Mouse (Mus musculus) adrenal gland, adult (tissue): ENCODE measurements at regions not wholly inside any gene's neighbourhood (a gene's known extent, or its start where the extent isn't known, plus 50 kb on each side); places are given as distances from the start of the nearest gene placed in this dataset.
A peak's percentile ranks its signal among the peaks of the same experiment; 100 is the strongest.

Experiments
- DNase-seq, 2 experiments: peaks; one replicate each; pipeline ENCODE4 v3.0.0; 2022 to 2023; ENCODE audit warnings: low spot score in 1 of 2; ENCODE audit not compliant: inconsistent age in 2 of 2

DNA sequence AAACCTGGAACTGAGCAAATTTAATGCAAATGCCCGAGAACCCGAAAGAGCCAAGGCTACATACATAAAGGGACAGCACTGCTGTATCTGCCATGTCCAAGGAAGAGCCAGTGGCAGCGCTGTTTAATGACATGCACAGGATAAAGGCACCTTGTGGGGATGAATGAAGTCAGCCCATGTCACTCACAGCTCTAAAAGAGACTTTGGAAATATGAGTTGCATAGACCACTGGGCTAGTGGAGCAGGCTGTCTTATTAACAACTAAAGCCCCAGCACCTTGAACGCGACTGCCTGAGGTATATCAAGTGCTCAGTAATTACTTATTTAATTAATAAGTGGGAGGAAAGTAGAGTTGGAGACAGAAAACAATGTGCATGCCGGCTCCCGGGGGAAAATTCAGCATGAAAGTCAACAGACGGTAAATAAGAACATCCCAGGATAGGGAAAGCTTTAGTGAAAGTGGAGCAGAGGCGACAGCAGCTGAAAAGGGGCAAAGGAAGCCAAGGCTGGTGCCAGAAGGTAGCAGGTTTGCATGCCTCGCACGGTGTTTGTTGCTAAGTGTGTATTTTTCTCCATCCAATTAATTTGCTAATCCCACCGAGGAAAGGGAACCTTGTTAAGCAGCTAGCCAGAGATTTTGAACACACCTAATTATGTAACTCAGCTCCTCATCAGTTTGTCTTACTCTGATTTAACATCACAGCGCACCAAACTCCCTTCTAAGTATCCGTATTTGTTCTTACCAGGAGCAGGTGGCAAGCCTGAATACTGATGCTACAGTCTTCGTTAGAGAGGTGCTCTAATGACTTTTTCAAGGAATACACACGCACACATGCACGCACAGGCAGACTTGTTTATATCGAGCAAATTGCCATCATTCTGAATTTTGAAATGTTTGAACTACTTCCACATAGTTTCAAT is 167.4 kb downstream of the Triml1 start:
- DNase-seq, result no peak

DNA sequence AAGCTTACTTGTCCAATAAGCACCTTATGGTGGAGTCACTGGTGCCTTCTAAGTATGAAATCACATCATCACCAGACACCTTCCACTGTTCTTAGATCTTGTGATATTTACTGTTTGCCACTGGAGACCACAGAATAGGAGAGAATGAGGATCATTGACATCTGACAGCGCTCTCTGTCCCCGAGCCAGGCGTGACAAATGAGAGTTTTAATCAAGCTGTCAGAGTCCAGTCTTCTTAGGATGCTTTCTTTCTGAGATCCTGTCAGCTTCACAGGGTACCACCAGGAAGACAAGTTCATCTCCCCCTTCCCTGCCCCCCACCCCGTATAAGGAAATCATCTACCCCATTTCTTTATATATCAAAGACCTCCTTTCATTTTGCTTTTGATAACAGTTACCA is 168.7 kb downstream of the Triml1 start:
- DNase-seq, result no peak

DNA sequence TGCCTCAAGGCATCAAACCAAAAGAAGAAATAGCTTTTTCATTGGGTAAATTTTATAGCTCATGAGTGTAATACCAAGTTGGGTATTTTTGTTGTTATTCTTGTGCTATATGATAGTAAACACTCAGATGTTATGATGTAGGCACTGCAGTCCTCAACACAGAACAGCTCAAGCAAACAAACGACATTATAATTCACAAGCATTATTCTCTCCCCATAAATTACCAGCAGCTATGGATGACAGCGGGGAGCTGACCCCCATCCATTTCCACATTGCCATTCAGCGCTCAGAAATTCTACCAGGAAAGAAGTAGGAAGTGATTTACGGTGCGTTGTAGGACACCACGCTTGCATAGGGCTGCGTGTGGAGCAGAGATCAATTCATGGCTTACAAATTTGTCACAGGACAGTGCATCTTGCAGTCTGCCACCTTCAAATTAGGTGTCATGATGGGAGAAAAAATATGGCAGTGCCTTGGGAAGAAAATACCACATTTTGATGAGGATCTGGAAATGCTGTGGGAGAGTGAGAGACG is 173.4 kb downstream of the Triml1 start:
- DNase-seq, result no peak

DNA sequence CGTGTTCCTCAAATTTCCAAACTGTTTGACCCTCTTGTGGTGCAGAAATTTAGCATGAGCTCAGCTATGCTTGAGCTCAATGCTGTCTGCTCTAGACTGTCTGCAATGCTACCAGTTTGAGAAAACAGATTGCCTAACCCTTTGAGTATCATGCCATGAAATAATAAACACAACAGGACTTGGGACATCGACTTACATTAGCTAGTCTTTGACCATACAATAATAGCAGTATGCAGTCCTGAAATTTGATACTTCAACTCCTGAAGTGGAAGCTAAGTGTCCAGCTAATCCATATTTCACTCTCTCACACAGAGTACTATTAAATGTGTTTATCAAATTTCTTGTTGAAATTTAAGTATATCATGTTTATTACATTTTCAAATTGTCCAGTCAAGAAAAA is 176.8 kb downstream of the Triml1 start:
- DNase-seq, result no peak

DNA sequence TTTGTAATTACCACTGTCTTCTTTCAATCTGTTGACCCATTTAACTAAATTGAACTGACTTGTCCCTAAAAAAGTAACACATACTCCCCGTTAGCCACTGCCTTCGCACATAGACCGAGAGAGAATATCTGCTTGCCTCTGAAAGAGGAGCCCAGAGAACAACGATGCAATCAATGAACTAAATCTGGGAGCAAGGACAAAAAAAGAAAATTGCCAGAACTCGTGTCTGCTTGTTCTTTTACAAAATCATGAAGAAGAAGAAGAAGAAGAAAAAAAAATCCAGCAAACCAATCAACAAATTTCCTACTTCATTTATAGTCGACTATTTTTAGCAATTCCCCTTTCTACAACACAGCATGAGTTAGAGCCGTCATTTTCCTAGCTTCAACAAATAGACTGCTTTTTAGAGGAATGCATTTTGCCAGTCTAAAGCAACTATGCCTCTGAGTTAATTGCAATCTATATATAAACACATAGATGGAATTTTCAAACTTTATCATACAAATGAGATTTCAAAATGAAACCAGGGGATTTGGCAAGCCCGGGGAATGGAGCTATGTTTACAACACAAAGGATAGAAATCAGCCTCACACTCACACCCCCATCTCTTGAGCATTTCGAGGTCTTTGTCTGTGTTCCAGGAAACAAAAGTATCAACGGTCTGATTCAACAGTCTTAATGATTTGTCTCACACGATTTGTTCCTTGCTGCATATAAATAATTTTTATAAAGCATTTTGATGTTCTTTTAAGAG is 183.1 kb downstream of the Triml1 start:
- DNase-seq, result no peak

DNA sequence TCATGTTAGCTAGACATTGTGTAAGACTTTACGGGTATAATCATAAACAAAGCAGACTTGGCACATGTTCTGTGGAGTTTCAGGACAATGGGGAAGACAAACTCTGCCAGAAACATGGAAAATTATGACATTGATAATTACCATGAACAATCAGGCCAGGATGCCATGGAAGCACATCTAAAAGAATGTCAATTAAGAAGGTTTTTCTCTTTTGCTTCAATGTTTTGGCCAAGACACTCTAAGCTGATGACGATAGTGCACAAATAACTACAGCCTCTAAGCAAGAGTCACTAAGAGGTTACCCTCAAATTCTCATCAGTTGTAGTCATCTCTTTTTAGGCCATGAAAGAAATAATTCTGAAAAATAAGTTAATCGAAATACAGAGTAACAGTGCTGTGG is 208.7 kb downstream of the Triml1 start:
- DNase-seq, result no peak

DNA sequence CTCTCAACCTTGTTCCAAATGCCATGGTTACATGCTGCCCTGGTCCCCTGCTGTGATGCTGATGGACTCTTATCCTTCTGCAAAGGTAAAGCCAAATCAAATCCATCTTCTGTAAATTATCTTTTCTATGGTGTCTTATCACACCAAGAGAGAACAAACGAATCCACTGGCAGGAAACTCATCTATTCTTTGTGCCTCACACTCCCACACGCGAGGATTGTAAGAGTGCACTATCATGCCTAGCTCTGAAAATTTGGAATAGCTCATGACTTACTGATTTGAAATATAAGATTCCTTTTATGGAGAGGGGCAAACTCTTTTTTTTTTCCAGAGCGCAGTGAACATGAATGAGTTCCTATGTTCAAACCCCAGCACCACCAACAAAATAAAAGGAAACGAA is 249.6 kb downstream of the Triml1 start:
- DNase-seq, result no peak

DNA sequence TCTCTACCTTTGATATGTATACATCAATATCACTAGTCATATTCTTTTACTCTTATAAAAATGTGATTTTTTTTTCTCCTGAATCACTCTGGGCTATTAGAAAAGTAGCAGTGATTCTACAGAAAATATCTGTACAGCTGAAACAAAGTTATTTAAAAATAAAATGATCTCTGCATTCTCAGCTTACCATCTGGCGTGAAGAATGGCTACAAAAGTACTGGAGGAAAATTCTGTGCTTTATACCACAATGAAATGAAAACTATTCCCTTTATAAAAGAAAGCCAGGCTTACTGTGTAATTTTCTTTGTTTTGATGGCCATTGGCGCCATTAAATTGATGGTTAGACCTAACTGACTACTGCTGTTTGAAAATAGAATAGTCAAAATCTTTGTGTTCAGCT is 254.8 kb downstream of the Triml1 start:
- DNase-seq, result no peak

DNA sequence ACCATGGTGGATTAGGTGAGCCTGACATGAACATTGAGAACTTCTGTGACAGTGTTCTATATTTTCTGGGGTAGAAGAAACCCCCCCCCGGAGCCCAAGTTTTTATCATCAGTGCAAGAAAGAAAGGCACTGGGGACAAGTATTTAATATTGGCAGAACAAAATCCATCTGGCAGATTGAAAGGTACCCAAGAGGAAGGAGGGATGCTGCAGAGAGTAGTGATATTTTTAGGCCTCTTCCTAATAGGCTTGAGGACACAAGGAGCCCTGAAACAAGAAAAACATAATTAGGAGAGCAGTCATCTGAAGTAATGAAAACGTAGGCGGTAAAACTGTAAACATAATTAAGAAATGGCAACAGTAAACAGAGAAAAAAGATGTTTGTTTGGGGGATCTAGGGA is 271.0 kb downstream of the Triml1 start:
- peak in 1 of 2 experiments; percentile 3 for DNase-seq
